8 mouse cellular contexts compared by ENCODE assay signal in the genomic region with DNA sequence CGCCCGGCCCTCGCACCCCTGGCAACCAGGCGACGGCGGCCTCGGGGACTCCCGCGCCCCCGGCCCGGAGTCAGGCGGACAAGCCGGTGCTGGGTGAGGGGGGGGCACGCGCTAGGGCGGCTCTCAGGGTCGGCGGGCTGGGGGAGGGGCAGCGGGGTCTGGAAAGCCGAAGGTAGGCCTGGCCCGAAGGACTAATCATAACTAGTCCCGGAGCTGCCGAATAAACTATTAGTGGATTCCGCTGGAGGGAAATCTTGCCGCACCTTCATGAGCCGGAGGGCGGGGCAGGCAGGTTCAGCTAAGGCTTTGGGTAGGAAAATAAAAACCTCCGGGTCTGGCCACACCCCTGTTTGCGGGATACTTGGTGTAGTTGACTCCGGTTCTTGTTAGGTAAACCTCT. TPM values are rescaled to one million over a fixed set of nuclear protein-coding genes. Genes with fewer than 3 reads are reported as not detected.
DNase-seq lines count a peak whose midpoint lies in the region; ATAC-seq and TF ChIP-seq lines count a peak whose summit lies in the region.

No protein-coding gene starts in this region.

- H3K27ac ChIP-seq in limb, embryonic 11.5 days (replicated peaks; ENCODE audit: low read depth, low read length): no peak overlapping the region
- H3K27ac ChIP-seq in olfactory bulb, adult 2 months (ENCODE audit: insufficient read depth, low read depth, low read length): no peak overlapping the region

- H3K9ac ChIP-seq in limb, embryonic 11.5 days (ENCODE audit: low read length): peak overlapping the region; percentile 74

- intact Hi-C loops in heart, postnatal 10 days (cut with DNase I): no loop called here

- ATAC-seq in limb, embryonic 11.5 days (ENCODE audit: insufficient number of reproducible peaks, low FRiP score, low TSS enrichment, low read depth): no peak

- no peak for TF ChIP-seq CTCF in E14TG2a.4 (conservative IDR thresholded peaks at IDR 0.05; ENCODE audit: low read length)
- no peak for TF ChIP-seq CTCF in olfactory bulb, adult 2 months (IDR thresholded peaks at IDR 0.05; ENCODE audit: insufficient read depth, low read depth, low read length)

- TF ChIP-seq POLR2A in olfactory bulb, adult 2 months (IDR thresholded peaks at IDR 0.05; ENCODE audit: insufficient read depth, low read depth, low read length): no peak

- peak; percentile 70 to 73 for DNase-seq in cerebellum, postnatal 10 days
- DNase-seq in cerebellum, adult 8-10 months: no peak
- DNase-seq in heart, postnatal 10 days: peak; percentile 58 to 59
- peak; percentile 54 for DNase-seq in limb, embryonic 11.5 days (ENCODE audit: low spot score)
- no peak for DNase-seq in right cerebral cortex, adult 2 months (ENCODE audit: low spot score in 2 of 2)
- DNase-seq in thymus, adult 18-20 months: no peak

- WGBS in limb, embryonic 11.5 days: 1% methylated on average over 26 of the region's 30 CpGs
- 1% methylated on average over 30 of the region's 30 CpGs for WGBS in olfactory bulb, adult 2 months

- peak overlapping the region; percentile 99 for H3K4me2 ChIP-seq in limb, embryonic 11.5 days (ENCODE audit: low read depth, severe bottlenecking)

- peak overlapping the region; percentile 80 for H3K4me3 ChIP-seq in E14TG2a.4 (replicated peaks; ENCODE audit: low read length)
- peak overlapping the region; percentile 47 for H3K4me3 ChIP-seq in limb, embryonic 11.5 days (ENCODE audit: low read depth, low read length)
- H3K4me3 ChIP-seq in olfactory bulb, adult 2 months (ENCODE audit: insufficient read depth, low read depth, low read length): peak overlapping the region; percentile 48

- peaks cover 61% of the 10 kb centered on the region for H3K4me1 ChIP-seq in E14TG2a.4 (replicated peaks; ENCODE audit: low read depth, low read length)
- H3K4me1 ChIP-seq in limb, embryonic 11.5 days (ENCODE audit: control insufficient read depth, insufficient read depth, low read length): peaks cover 30% of the 10 kb centered on the region
- peaks cover 17% of the 10 kb centered on the region for H3K4me1 ChIP-seq in olfactory bulb, adult 2 months (ENCODE audit: control insufficient read depth, insufficient read depth, low read length)

- H3K9me3 ChIP-seq in E14TG2a.4 (ENCODE audit: low read length): no peaks in the 10 kb centered on the region
- no peaks in the 10 kb centered on the region for H3K9me3 ChIP-seq in limb, embryonic 11.5 days (ENCODE audit: control insufficient read depth, low read length)

- H3K36me3 ChIP-seq in E14TG2a.4 (ENCODE audit: insufficient read depth, low read length): peaks cover 7% of the 10 kb centered on the region
- no peaks in the 10 kb centered on the region for H3K36me3 ChIP-seq in limb, embryonic 11.5 days (ENCODE audit: control insufficient read depth, insufficient read depth, low read length)

- peaks cover 58% of the 10 kb centered on the region for H3K27me3 ChIP-seq in E14TG2a.4 (ENCODE audit: insufficient read depth, low read length)
- H3K27me3 ChIP-seq in limb, embryonic 11.5 days (ENCODE audit: control insufficient read depth, insufficient read depth, low read length): peaks cover 8% of the 10 kb centered on the region

RNA-seq across cellular contexts. Expression of a gene that starts 0.6 kb away (rescaled TPM):
- 10 to 100 TPM; 22.7 to 25.7 TPM for total RNA-seq in heart, postnatal 10 days (2021)
- polyA plus RNA-seq in limb, embryonic 11.5 days (2014; fragmentation: Nextera tagmentation; extraction: Ambion mirVana): 11.2 and 11.3 TPM in 2 replicates
- polyA plus RNA-seq in olfactory bulb, adult 2 months (2012; ENCODE audit: insufficient read depth, insufficient read length, low replicate concordance, missing spikeins): not detected in 2 replicates

RNA-seq across cellular contexts. Expression of a gene that starts 11.8 kb away (rescaled TPM):
- total RNA-seq in heart, postnatal 10 days (2021): 100 to 1,000 TPM; 135 to 144 TPM
- 21.0 and 22.7 TPM in 2 replicates for polyA plus RNA-seq in limb, embryonic 11.5 days (2014; fragmentation: Nextera tagmentation; extraction: Ambion mirVana)
- not detected in 2 replicates for polyA plus RNA-seq in olfactory bulb, adult 2 months (2012; ENCODE audit: insufficient read depth, insufficient read length, low replicate concordance, missing spikeins)

RNA-seq across cellular contexts. Expression of a gene that starts 14.4 kb away (rescaled TPM):
- total RNA-seq in heart, postnatal 10 days (2021): 100 to 1,000 TPM; 488 to 490 TPM
- 2,284 and 2,370 TPM in 2 replicates for polyA plus RNA-seq in limb, embryonic 11.5 days (2014; fragmentation: Nextera tagmentation; extraction: Ambion mirVana)
- polyA plus RNA-seq in olfactory bulb, adult 2 months (2012; ENCODE audit: insufficient read depth, insufficient read length, low replicate concordance, missing spikeins): 516 and 653 TPM in 2 replicates

RNA-seq across cellular contexts. Expression of a gene that starts 22.5 kb away (rescaled TPM):
- total RNA-seq in heart, postnatal 10 days (2021): 10 to 100 TPM; 29.4 to 30.5 TPM
- polyA plus RNA-seq in limb, embryonic 11.5 days (2014; fragmentation: Nextera tagmentation; extraction: Ambion mirVana): 90.8 and 94.0 TPM in 2 replicates
- polyA plus RNA-seq in olfactory bulb, adult 2 months (2012; ENCODE audit: insufficient read depth, insufficient read length, low replicate concordance, missing spikeins): not detected in 2 replicates

RNA-seq across cellular contexts. Expression of a gene that starts 28.4 kb away (rescaled TPM):
- not detected for total RNA-seq in heart, postnatal 10 days (2021)
- polyA plus RNA-seq in limb, embryonic 11.5 days (2014; fragmentation: Nextera tagmentation; extraction: Ambion mirVana): 12.7 and 13.2 TPM in 2 replicates
- not detected in 2 replicates for polyA plus RNA-seq in olfactory bulb, adult 2 months (2012; ENCODE audit: insufficient read depth, insufficient read length, low replicate concordance, missing spikeins)

Comparison
In these comparisons a context has a peak if more than half of its experiments do, and no peak if none do; other contexts are left out.
1. DNase-seq: peak in cerebellum, postnatal 10 days (2 of 2), heart, postnatal 10 days (2 of 2) and limb, embryonic 11.5 days (single experiment); none in cerebellum, adult 8-10 months (single experiment), right cerebral cortex, adult 2 months (0 of 2) and thymus, adult 18-20 months (0 of 2).
2. RNA of a gene that starts 0.6 kb away (polyA plus RNA-seq): 11.2 to 11.3 TPM in limb, embryonic 11.5 days; not detected in olfactory bulb, adult 2 months; every median in the first group is over 10 times any median in the second.
3. RNA of a gene that starts 11.8 kb away (polyA plus RNA-seq): 21.0 to 22.7 TPM in limb, embryonic 11.5 days; not detected in olfactory bulb, adult 2 months; every median in the first group is over 10 times any median in the second.
4. Peak in every context shown above with its lines, with median percentiles within 50 percentile points of each other: H3K4me3 ChIP-seq.